Mouse (Mus musculus) forelimb bud, embryonic 11.5 days (tissue): ENCODE data around the gene Them5.

Source experiments
- DNase-seq: peaks from one replicate; pipeline ENCODE4 v3.0.0-alpha.2; 2012; ENCODE audit warnings: low read depth, low spot score

Gene Them5

GRCm38 (mm10) chr3:94341959-94342422 lies at the start of gene Them5:
Gene Them5 (plus strand): TSS chr3:94342099.
- no peak for DNase-seq

- no peak for DNase-seq
These were observed 36.4 kb upstream of the Them5 start for GRCm38 (mm10) chr3:94305457-94305856.

- DNase-seq: no peak
These were observed 34.9 kb upstream of the Them5 start for GRCm38 (mm10) chr3:94306975-94307374.

- DNase-seq: peak; percentile 94
These were observed 32.1 kb upstream of the Them5 start, which contains the start of gene Them4 for GRCm38 (mm10) chr3:94309633-94310363. Gene Them4 (plus strand): TSS chr3:94310089.

- no peak for DNase-seq
These were observed 31.4 kb upstream of the Them5 start for GRCm38 (mm10) chr3:94310491-94310890.

- DNase-seq: no peak
These were observed 31.0 kb upstream of the Them5 start for GRCm38 (mm10) chr3:94310911-94311310.

GRCm38 (mm10) chr3:94311376-94311775 lies 30.5 kb upstream of the Them5 start:
- no peak for DNase-seq

- DNase-seq: no peak
These were observed 13.2 kb upstream of the Them5 start for GRCm38 (mm10) chr3:94328681-94329080.

- no peak for DNase-seq
These were observed 7.5 kb upstream of the Them5 start for GRCm38 (mm10) chr3:94334442-94334841.

GRCm38 (mm10) chr3:94338522-94338921 lies 3.4 kb upstream of the Them5 start:
- DNase-seq: no peak

- no peak for DNase-seq
These were observed 653 bp downstream of the Them5 start for GRCm38 (mm10) chr3:94342552-94342951.

GRCm38 (mm10) chr3:94344182-94344581 lies 2.3 kb downstream of the Them5 start:
- DNase-seq: no peak

- DNase-seq: no peak
These were observed 3.0 kb downstream of the Them5 start for GRCm38 (mm10) chr3:94344897-94345296.

GRCm38 (mm10) chr3:94348146-94348545 lies 6.2 kb downstream of the Them5 start:
- DNase-seq: no peak

- no peak for DNase-seq
These were observed 18.9 kb downstream of the Them5 start for GRCm38 (mm10) chr3:94360812-94361211.

GRCm38 (mm10) chr3:94362138-94362537 lies 20.2 kb downstream of the Them5 start, which contains the start of gene C2cd4d:
Gene C2cd4d (plus strand): TSS chr3:94362438.
- DNase-seq: no peak

- no peak for DNase-seq
These were observed 21.6 kb downstream of the Them5 start for GRCm38 (mm10) chr3:94363291-94364153.

GRCm38 (mm10) chr3:94364154-94364526 lies 22.2 kb downstream of the Them5 start:
- DNase-seq: no peak

GRCm38 (mm10) chr3:94366761-94367160 lies 24.9 kb downstream of the Them5 start:
- DNase-seq: peak; percentile 85

- no peak for DNase-seq
These were observed 25.6 kb downstream of the Them5 start for GRCm38 (mm10) chr3:94367511-94367910.

- no peak for DNase-seq
These were observed 26.7 kb downstream of the Them5 start for GRCm38 (mm10) chr3:94368631-94369030.

- DNase-seq: no peak
These were observed 27.8 kb downstream of the Them5 start for GRCm38 (mm10) chr3:94369709-94370108.

- DNase-seq: no peak
These were observed 29.7 kb downstream of the Them5 start for GRCm38 (mm10) chr3:94371637-94372036.
